Mouse (Mus musculus) MN1 (cell line): Measurements from ENCODE around the gene Moxd2.

Source experiments
- DNase-seq: peaks from one replicate; pipeline ENCODE4 v3.0.0-alpha.2; 2016; ENCODE audit warnings: low spot score

Moxd2 gene

GRCm38 (mm10) chr6:40887394-40887793 lies at the start of gene Moxd2:
TSS of gene Moxd2 (minus strand) at chr6:40887494.
- no peak for DNase-seq

- DNase-seq: no peak
These were observed 32.7 kb upstream of the Moxd2 start for GRCm38 (mm10) chr6:40919954-40920353.

GRCm38 (mm10) chr6:40900287-40900686 lies 13.0 kb upstream of the Moxd2 start, which contains the start of gene Prss58:
TSS of gene Prss58 (minus strand) at chr6:40900387.
- no peak for DNase-seq

GRCm38 (mm10) chr6:40894716-40895115 lies 7.4 kb upstream of the Moxd2 start:
- no peak for DNase-seq

GRCm38 (mm10) chr6:40893577-40893976 lies 6.3 kb upstream of the Moxd2 start:
- no peak for DNase-seq

- DNase-seq: no peak
These were observed 4.5 kb upstream of the Moxd2 start for GRCm38 (mm10) chr6:40891754-40892153.

GRCm38 (mm10) chr6:40890973-40891372 lies 3.7 kb upstream of the Moxd2 start:
- DNase-seq: no peak

- DNase-seq: no peak
These were observed 42.0 kb downstream of the Moxd2 start for GRCm38 (mm10) chr6:40845283-40845682.
